Mouse (Mus musculus): ENCODE results near the gene Kdsr.

DNA sequence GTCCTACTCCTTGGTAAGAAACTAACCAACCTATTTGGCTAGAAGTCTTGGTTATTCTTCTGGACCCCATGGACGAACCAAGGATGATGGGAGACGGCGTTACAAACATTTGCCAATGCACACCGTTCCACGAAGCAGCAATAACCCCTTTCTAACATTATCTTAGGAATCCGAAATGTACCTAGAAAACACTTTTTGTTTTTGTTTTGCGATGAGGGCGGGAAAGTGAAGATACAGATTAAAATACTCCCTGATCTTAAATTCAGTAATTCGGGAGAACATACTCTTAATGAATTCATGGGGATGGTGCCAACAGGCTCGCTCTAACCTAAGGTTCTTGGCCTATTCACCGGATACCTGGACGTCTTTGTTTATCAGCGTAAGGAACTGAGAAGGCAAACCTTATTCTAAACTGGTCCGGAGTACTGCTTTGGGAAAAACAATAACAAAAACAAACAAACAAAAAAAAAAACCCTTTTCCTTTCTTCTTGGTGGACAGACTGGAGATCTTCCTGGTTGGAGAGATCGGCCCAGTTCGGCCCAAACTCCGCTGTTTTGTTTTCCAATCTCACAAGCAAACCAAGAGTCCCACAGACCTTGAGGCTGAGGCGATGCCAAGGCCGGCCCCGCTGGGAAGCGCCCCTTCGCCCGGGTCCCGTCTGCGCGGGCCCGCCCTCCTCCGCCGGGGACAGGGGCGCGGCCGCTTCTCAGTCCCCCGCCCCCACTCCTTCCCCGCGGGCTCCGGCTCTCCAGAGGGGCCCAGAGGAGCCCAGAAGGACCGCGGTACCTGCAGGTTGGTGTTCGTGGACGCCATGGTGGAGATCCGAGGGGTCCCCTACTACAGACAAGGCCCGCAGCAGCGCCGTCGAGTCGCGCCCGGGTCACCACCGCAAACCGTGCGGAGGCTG lies 36.4 kb upstream of the Kdsr start:
- TF ChIP-seq CTCF (IDR thresholded peaks at IDR 0.05; ENCODE audit: control insufficient read depth, insufficient read depth, insufficient read length) (no peak), MAX (IDR thresholded peaks at IDR 0.05) (no peak), MYOD1 (IDR thresholded peaks at IDR 0.05; ENCODE audit: control insufficient read depth, insufficient read length, low read depth) (no peak), USF1 (IDR thresholded peaks at IDR 0.05; ENCODE audit: low read depth) (no peak), MYOG (IDR thresholded peaks at IDR 0.05; ENCODE audit: control insufficient read depth, extremely low read depth, insufficient read length) (no peak)
